Mouse (Mus musculus) kidney, embryonic 15.5 days (tissue): ENCODE measurements around the gene Cabp4. TPM values are rescaled to one million over a fixed set of nuclear protein-coding genes. Genes with fewer than 3 reads are reported as not detected.

Experiments used
- ATAC-seq: fragments of 200-750 bp; cut with Nextera tagmentation; replicated peaks from 2 replicates; pipeline ENCODE4 v1.8.0; 2017; ENCODE audit warnings: moderate TSS enrichment; ENCODE audit not compliant: low FRiP score
- H3K27ac ChIP-seq: fragments of 300-500 bp; sonication (generic); 2 replicates; pipeline ENCODE4 v1.5.1; 2015; ENCODE audit warnings: mild to moderate bottlenecking, inconsistent platforms
- H3K27me3 ChIP-seq: fragments of 300-500 bp; sonication (generic); 2 replicates; pipeline ENCODE4 v1.6.1; 2015; ENCODE audit warnings: inconsistent platforms
- H3K36me3 ChIP-seq: fragments of 300-500 bp; sonication (generic); 2 replicates; pipeline ENCODE4 v1.6.1; 2015; ENCODE audit warnings: inconsistent platforms
- H3K4me1 ChIP-seq: fragments of 300-500 bp; sonication (generic); 2 replicates; pipeline ENCODE4 v1.6.1; 2015; ENCODE audit warnings: inconsistent platforms
- H3K4me2 ChIP-seq: fragments of 300-500 bp; sonication (generic); 2 replicates; pipeline ENCODE4 v1.6.1; 2015; ENCODE audit warnings: moderate library complexity, mild to moderate bottlenecking, inconsistent platforms
- H3K4me3 ChIP-seq: fragments of 300-500 bp; sonication (generic); replicated peaks from 2 replicates; pipeline ENCODE4 v1.5.1; 2015; ENCODE audit warnings: mild to moderate bottlenecking, inconsistent platforms
- H3K9ac ChIP-seq: fragments of 300-500 bp; sonication (generic); 2 replicates; pipeline ENCODE4 v1.6.1; 2015; ENCODE audit warnings: mild to moderate bottlenecking, inconsistent platforms
- H3K9me3 ChIP-seq: fragments of 300-500 bp; sonication (generic); replicated peaks from 2 replicates; pipeline ENCODE4 v1.6.1; 2016; ENCODE audit warnings: inconsistent platforms
- WGBS: fragments of 180-500 bp; shearing (Covaris S2); methylation state at CpG from one replicate; pipeline ENCODE4 v1.1.7; 2015; ENCODE audit warnings: mixed read lengths; 5-methylcytosine and 5-hydroxymethylcytosine counted together
- polyA plus RNA-seq: library from polyadenylated mRNA; unstranded; fragments of >200 nt; fragmentation: Nextera tagmentation; extraction: Ambion mirVana; gene quantifications from 2 replicates; pipeline ENCODE4 v1.2.1, GENCODE M21; 2015

Cabp4 gene
- polyA plus RNA-seq: 0.05 and 0.10 TPM in 2 replicates

DNA sequence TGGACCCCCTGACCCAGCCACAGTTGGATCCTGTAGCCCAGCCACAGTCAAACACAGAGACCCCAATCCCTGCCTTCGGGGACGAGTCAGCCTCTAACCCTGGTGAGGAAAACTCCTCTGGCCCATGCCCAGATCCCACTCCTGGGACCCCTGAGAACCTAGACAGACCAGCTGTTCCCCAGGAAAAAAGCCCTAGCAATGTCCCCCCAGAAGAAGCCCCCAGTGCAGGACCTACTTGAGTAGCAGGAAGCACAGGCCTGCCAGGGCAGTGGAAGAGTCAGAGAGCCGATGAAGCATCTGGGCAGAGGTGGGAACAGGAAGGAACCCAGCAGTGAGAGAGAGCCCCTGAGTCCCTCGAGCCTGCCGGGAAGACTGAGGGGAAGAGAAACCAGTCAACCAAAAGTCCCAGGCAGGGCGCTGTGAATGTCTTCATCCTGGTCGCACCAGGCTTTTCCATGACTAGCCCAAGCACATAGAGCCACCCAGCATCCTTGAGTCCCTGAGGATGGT is at the start of gene Cabp4:
Gene Cabp4, minus strand, starts transcription at position 275 of the 510 bp plus-strand sequence.
- H3K4me1 ChIP-seq: peaks cover 18% of the 10 kb centered on the region
- no peaks in the 10 kb centered on the region for H3K9me3 ChIP-seq
- no peaks in the 10 kb centered on the region for H3K27me3 ChIP-seq
- H3K9ac ChIP-seq: no peak within 1 kb of the TSS
- no peaks in the 10 kb centered on the region for H3K36me3 ChIP-seq
- no peak for ATAC-seq
- no peak within 1 kb of the TSS for H3K4me3 ChIP-seq
- WGBS: 82% methylated on average over 7 of the region's 7 CpGs
- H3K4me2 ChIP-seq: no peak within 1 kb of the TSS
- H3K27ac ChIP-seq: no peak within 1 kb of the TSS

DNA sequence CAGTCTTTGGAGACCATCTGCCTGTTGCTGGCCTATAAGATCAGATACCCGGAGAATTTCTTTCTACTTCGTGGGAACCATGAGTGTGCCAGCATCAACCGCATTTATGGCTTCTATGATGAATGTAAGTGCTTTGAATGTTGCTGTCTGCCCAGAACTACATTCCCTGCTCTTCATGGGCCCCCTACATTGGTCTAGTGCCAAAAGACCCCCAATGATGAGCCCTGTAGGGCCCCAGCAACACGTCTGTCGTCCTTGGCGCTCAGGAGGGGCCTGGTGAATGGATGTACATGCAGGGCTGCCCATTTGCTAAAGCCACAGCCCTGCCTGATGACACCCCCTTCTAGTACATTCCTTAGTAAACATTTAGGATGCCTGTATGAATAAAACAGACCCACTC is 49.3 kb upstream of the Cabp4 start:
- ATAC-seq: no peak
- Histone ChIP-seq H3K4me1 (peaks cover 65% of the 10 kb centered on the region), H3K36me3 (peaks cover 49% of the 10 kb centered on the region), H3K4me3 (peak overlapping the region; percentile 87), H3K27ac (peak overlapping the region; percentile 98; the same call in 1 of the 2 replicates), H3K4me2 (peak overlapping the region; percentile 77), H3K9ac (peak overlapping the region; percentile 99), H3K27me3 (no peaks in the 10 kb centered on the region), H3K9me3 (no peaks in the 10 kb centered on the region)
- WGBS: 59% methylated on average over 6 of the region's 6 CpGs

DNA sequence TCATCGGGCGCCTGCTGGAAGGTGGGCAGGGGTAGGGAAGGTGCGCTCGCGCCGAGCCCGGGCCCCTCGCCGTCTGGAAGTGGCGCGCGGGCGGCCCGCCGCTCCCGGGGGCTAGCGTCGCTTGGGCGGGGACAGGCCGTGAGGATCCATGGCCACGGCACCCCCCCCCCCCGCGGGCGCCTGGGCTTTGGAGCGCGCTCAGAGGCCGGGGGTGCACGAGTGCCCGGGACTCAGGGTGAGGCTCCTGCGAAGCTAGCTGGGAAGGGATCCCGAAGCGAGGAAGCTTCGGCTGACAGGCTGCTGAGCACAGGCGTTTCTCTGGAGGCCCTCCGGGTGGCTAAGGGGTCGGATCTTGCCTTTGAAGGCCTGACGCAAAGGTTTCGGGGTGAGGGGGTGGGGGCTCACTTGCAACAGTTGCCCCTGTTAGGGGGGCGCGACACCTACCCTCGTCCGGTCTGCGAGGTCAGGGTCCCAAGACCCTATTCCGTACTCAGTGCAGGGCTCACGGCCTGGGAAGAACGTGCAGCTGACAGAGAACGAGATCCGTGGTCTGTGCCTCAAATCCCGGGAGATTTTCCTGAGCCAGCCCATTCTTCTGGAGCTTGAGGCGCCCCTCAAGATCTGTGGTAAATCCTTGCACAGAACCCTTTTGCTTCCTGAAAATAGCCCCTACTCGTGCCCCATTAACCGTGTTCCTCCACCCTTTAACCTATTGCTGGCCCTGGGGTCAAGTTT is 48.6 kb upstream of the Cabp4 start:
- peaks cover 65% of the 10 kb centered on the region for H3K4me1 ChIP-seq
- peak; percentile 57; the same call in 1 of the 2 replicates for ATAC-seq
- no peaks in the 10 kb centered on the region for H3K9me3 ChIP-seq
- peak overlapping the region; percentile 87 for H3K4me3 ChIP-seq
- peak overlapping the region; percentile 77 for H3K4me2 ChIP-seq
- no peaks in the 10 kb centered on the region for H3K27me3 ChIP-seq
- H3K36me3 ChIP-seq: peaks cover 42% of the 10 kb centered on the region
- H3K27ac ChIP-seq: peak overlapping the region; percentile 98
- WGBS: under 1% methylated on average over 51 of the region's 52 CpGs
- peak overlapping the region; percentile 99 for H3K9ac ChIP-seq

DNA sequence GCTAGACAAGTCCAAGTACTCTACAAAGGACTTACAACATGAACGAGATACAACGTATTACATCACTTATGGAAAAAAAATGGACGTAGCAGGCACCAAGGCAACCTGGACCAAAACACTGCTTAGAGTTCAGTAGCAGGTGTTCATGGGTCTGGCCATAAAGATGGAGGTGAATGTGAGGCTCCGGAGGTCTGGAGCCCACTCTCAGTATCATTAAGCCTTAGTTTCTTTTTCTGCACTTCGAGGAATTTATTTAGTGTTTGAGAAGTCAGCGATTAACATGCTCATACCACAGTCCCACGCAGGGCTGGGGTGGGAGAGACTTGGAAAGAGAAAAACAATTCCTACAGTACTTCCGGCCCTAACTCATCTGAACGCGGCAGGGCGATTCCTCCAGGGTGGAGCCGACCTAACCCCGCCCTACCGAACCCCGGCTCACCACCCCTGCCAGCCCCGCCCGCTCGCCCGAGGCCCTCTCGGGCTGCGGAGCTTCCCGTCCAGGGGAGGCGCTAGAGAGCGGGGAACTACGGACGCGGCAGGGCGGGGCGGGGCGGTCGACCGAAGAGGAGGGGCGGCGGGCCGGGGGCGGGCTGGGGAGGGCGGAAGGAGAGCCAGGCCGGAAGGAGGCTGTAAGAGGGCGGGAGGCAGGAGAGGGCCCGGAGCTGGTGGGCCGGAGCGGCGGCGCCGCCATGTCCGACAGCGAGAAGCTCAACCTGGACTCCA is 47.9 kb upstream of the Cabp4 start, which contains the start of gene Ppp1ca:
Gene Ppp1ca, plus strand, starts transcription at position 538 of the 723 bp plus-strand sequence.
- ATAC-seq: peak; percentile 94
- WGBS: 3% methylated on average over 41 of the region's 47 CpGs

DNA sequence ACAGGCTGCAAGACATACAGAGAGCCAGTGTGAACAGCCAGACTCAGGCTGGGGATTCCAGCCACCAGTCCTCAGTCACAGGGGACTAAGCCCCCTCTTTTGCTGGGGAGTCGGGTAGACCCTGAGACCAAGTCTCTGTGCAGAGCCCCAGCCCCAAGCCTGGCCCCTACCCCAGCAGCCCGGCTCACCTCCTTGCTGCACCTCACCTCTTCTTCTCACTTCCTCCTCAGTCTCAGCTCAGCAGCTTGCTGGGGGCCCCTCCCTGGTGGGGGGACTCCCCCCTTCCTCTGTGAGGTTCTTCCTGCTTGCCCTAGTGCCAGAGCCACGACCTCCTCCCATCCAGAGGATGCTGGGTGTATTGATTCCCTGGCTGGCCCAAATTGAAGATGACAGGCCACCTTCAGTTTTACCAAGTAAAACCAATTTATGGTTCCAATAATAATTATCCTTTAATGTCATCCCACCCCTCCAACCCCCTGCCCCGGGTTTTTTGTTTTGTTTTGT is 47.0 kb upstream of the Cabp4 start, which contains the start of gene Tbc1d10c:
Gene Tbc1d10c, minus strand, starts transcription at position 454 of the 504 bp plus-strand sequence.
- 35% methylated on average over 4 of the region's 4 CpGs for WGBS
- peak within 1 kb of the TSS; percentile 99 for H3K9ac ChIP-seq
- peak within 1 kb of the TSS; percentile 98 for H3K27ac ChIP-seq
- H3K4me3 ChIP-seq: peak within 1 kb of the TSS; percentile 87
- H3K27me3 ChIP-seq: no peaks in the 10 kb centered on the region
- peak within 1 kb of the TSS; percentile 77 for H3K4me2 ChIP-seq
- H3K9me3 ChIP-seq: no peaks in the 10 kb centered on the region
- no peak for ATAC-seq
- peaks cover 50% of the 10 kb centered on the region for H3K4me1 ChIP-seq
- peaks cover 28% of the 10 kb centered on the region for H3K36me3 ChIP-seq

More for the DNA sequence above, 47.9 kb upstream of the Cabp4 start, which contains the start of gene Ppp1ca:
- peaks cover 57% of the 10 kb centered on the region for H3K4me1 ChIP-seq
- H3K9me3 ChIP-seq: no peaks in the 10 kb centered on the region
- H3K9ac ChIP-seq: peak within 1 kb of the TSS; percentile 99
- H3K27ac ChIP-seq: peak within 1 kb of the TSS; percentile 98
- H3K4me3 ChIP-seq: peak within 1 kb of the TSS; percentile 87
- no peaks in the 10 kb centered on the region for H3K27me3 ChIP-seq
- H3K4me2 ChIP-seq: peak within 1 kb of the TSS; percentile 77
- peaks cover 35% of the 10 kb centered on the region for H3K36me3 ChIP-seq

DNA sequence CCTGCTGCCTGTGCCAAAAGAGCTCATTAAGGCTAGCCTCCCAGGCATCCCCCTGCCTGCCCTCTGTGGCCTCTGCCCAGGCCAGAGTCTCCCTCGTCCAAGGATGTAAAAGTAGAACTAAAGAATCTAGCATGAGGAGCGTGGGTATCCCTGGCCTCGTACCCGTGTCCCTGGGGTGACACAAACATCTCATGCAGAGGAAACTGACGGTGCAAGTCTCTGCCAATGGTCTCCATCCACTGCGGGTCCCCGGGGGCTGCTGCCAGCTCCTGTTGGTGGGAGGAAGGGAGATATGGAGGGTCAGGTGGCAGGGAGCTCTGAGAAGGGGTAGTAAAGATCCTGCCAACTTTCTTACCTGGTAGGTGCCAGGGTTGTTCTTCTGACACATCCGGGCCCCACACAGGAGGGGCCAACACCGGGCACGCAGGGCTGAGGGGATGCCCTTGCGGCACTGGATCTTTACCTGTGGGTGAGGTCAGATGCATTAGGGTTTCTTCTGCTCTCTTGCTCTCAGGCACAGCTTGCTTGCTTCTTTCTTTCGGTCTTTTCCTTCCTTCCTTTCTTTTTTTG is 45.3 kb upstream of the Cabp4 start:
- Histone ChIP-seq H3K9me3 (no peaks in the 10 kb centered on the region), H3K4me2 (no peak overlapping the region), H3K9ac (no peak overlapping the region), H3K4me1 (peaks cover 48% of the 10 kb centered on the region), H3K4me3 (no peak overlapping the region), H3K27ac (no peak overlapping the region), H3K27me3 (no peaks in the 10 kb centered on the region), H3K36me3 (peaks cover 11% of the 10 kb centered on the region)
- no peak for ATAC-seq
- WGBS: 83% methylated on average over 12 of the region's 12 CpGs

DNA sequence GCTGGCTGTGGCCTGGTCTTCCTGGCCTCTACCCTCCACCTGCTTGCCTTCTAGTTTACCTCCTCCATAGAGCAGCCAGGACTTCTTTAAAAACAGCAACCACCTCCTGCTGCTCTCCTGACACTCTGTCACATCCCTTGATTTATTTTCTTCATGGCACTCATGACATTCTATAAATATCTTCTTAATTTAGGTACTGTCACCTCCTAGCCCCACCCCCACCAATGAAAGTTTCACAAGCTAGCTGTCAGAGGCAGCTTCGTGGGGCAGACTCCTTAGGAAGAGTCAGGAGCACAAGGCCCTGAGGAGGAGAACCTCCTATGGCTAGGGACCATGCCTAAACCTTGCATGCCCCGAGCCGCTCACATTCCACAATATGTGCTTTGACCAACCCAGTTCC is 43.5 kb upstream of the Cabp4 start:
- no peaks in the 10 kb centered on the region for H3K36me3 ChIP-seq
- WGBS: 64% methylated on average over 3 of the region's 3 CpGs
- H3K9ac ChIP-seq: no peak overlapping the region
- H3K27ac ChIP-seq: no peak overlapping the region
- H3K9me3 ChIP-seq: no peaks in the 10 kb centered on the region
- ATAC-seq: no peak
- H3K4me1 ChIP-seq: peaks cover 39% of the 10 kb centered on the region
- H3K4me3 ChIP-seq: no peak overlapping the region
- no peak overlapping the region for H3K4me2 ChIP-seq
- no peaks in the 10 kb centered on the region for H3K27me3 ChIP-seq

DNA sequence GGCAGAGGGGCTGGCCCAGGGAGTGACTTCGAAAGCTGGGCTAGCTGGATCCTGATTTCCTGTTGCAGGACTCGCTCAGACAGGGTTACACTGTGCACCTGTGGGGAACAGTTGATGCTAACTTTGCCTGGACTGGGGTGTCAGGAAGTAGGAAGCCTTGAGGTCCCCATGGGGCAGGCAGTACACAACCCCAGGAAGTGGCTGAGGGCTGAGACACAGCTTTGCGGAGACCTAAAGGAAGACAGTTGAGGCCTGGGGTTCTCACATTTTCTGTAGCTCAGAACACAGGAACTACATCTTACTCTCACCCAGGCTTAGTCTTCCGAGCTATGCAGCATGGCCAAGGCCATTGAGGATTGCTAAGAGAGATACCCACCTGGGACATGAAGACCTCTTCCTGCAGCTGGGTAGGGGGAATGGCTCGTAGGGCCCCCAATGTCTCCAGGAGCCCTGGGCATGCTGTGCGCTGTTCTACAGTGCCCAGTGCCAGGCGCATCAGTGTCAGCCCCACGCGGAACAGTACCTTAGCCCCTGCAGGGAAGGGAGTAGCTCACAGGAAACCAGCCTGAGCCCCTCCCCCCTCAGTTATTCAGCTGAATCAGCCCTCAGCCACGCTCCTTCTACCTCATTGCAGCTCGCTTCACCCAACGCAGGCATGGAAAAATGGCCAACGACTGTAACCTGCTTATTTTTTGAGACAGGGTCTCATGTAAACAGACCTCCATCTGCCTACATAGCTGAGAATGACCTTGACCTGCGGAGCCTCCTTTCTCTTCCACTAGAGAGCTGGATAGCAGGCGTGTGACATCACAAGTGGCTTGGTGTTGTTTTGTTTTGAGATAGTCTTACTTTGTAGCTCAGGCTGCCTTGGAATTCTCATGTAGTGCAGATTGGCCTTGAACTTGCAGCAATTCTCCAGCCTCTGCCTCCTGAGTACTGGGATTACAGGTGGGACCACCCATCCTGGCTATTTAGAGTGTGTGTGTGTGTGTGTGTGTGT is 41.4 kb upstream of the Cabp4 start:
- H3K4me3 ChIP-seq: no peak overlapping the region
- 47% methylated on average over 15 of the region's 15 CpGs for WGBS
- peak overlapping the region; percentile 66 for H3K27ac ChIP-seq
- H3K4me1 ChIP-seq: peaks cover 33% of the 10 kb centered on the region
- H3K9ac ChIP-seq: no peak overlapping the region
- H3K36me3 ChIP-seq: no peaks in the 10 kb centered on the region
- H3K9me3 ChIP-seq: no peaks in the 10 kb centered on the region
- H3K27me3 ChIP-seq: no peaks in the 10 kb centered on the region
- H3K4me2 ChIP-seq: peak overlapping the region; percentile 32
- ATAC-seq: no peak

DNA sequence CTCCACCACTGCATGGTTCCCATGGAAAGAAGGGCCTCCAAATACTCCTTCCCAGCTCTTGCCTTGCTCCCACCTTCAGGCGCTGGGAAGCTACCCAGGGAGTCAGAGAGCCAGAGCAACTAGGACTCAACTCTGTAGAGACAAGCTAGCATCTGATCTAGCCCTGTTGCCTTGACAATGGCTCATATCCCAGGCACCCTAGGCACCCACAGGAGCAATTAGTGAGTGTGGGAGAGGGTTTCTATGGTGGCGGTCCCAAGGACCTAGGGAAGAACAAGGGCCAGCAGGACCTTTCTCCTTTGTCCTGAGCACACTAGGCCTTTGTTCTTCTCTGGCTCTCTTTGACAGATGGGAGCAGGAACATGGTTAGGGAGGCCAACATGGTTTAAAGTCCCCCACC is 39.9 kb upstream of the Cabp4 start:
- 89% methylated on average over 2 of the region's 2 CpGs for WGBS
- Histone ChIP-seq H3K4me3 (no peak overlapping the region), H3K27me3 (no peaks in the 10 kb centered on the region), H3K4me1 (peaks cover 33% of the 10 kb centered on the region), H3K27ac (0 out of 2 replicates have a peak overlapping the region, but pooled peaks have one; percentile 8), H3K9me3 (no peaks in the 10 kb centered on the region), H3K4me2 (no peak overlapping the region), H3K36me3 (no peaks in the 10 kb centered on the region), H3K9ac (no peak overlapping the region)
- ATAC-seq: no peak

DNA sequence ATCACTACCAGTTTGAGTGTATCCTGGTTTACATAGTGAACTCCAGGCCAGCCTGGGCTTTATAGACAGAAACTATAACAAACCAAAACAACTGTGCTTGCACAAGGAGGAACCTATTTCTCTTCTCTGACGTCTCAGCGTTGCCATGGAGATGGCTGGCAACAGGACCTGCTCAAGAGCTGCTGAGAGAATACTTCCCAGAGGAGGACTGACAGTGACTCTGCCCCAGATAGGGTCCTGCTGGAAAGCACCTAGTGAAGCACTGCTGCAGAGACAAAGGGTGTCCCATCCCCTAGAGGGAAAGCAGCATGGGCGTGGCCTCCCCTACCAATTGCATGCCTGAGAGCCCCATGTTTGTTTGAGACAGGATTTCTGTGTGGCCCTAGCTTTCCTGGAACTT is 38.1 kb upstream of the Cabp4 start:
- H3K27me3 ChIP-seq: peaks cover 2% of the 10 kb centered on the region; the same call in 1 of the 2 replicates
- no peaks in the 10 kb centered on the region for H3K36me3 ChIP-seq
- H3K27ac ChIP-seq: no peak overlapping the region
- no peak overlapping the region for H3K4me3 ChIP-seq
- no peak for ATAC-seq
- H3K4me2 ChIP-seq: no peak overlapping the region
- H3K4me1 ChIP-seq: peaks cover 28% of the 10 kb centered on the region
- WGBS: 34% methylated on average over 3 of the region's 3 CpGs
- H3K9me3 ChIP-seq: no peaks in the 10 kb centered on the region
- no peak overlapping the region for H3K9ac ChIP-seq

DNA sequence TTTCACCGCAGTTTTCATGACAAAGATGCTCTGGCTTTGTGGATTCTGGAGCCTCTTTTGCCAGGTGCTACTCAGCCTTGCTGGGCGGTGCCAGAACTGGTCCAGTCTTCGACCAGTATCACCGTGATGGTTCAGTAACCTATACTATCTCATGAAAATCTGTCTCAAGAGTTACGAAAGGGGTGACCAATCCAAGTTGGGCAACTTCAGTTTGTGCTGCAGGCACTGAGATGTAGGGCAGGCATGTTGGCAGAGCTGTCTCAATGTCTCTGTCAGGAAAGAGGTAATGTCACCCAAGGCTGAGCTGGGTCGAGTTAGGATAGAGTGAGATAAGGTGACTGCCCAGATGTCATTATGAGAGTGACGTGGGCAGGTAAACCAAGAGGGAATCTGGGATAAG is 36.6 kb upstream of the Cabp4 start:
- no peak for ATAC-seq
- Histone ChIP-seq H3K27ac (no peak overlapping the region), H3K4me3 (no peak overlapping the region), H3K9ac (no peak overlapping the region), H3K4me2 (no peak overlapping the region), H3K27me3 (peaks cover 9% of the 10 kb centered on the region), H3K36me3 (no peaks in the 10 kb centered on the region), H3K9me3 (no peaks in the 10 kb centered on the region), H3K4me1 (peaks cover 29% of the 10 kb centered on the region)
- WGBS: 86% methylated on average over 7 of the region's 7 CpGs
